Mouse (Mus musculus) MEL (cell line): ENCODE measurements at regions not wholly inside any gene's neighbourhood (a gene's known extent, or its start where the extent isn't known, plus 50 kb on each side); places are given as distances from the start of the nearest gene placed in this dataset.

Source experiments
- DNase-seq: peaks from one replicate; pipeline ENCODE4 v3.0.0; 2011; ENCODE audit warnings: low read depth, low spot score
- H3K27ac ChIP-seq: 2 replicates; pipeline ENCODE4 v1.5.1; 2012; ENCODE audit warnings: low read depth, mild to moderate bottlenecking, control low read depth, low read length, moderate library complexity; ENCODE audit not compliant: control insufficient read depth
- H3K27me3 ChIP-seq, 2 experiments: fragments of 150-350 bp in 1 of 2; sonication (generic) in 1 of 2; 2 replicates each; pipeline ENCODE4 v1.6.1; 2012; ENCODE audit warnings: low read length in 2 of 2, mild to moderate bottlenecking in 2 of 2, improper control_type of control experiment in 1 of 2, moderate library complexity in 1 of 2; ENCODE audit not compliant: insufficient read depth in 2 of 2, control insufficient read depth in 1 of 2
- H3K36me3 ChIP-seq, 2 experiments: 2 replicates each; pipeline ENCODE4 v1.6.1; 2012 to 2014; ENCODE audit warnings: low read length in 2 of 2, improper control_type of control experiment in 1 of 2, inconsistent platforms in 1 of 2, mild to moderate bottlenecking in 1 of 2; ENCODE audit not compliant: insufficient read depth in 2 of 2, control insufficient read depth in 1 of 2
- H3K4me1 ChIP-seq, 2 experiments: fragments of 150-350 bp in 1 of 2; sonication (generic) in 1 of 2; 2 replicates each; pipeline ENCODE4 v1.6.1; 2012; ENCODE audit warnings: low read length in 2 of 2, improper control_type of control experiment in 1 of 2, mild to moderate bottlenecking in 1 of 2; ENCODE audit not compliant: insufficient read depth in 2 of 2, control insufficient read depth in 1 of 2
- H3K4me3 ChIP-seq, 2 experiments: fragments of 150-350 bp in 1 of 2; sonication (generic) in 1 of 2; 2 replicates each; pipeline ENCODE4 v1.5.1; 2012; ENCODE audit warnings: low read depth in 2 of 2, low read length in 2 of 2, mild to moderate bottlenecking in 2 of 2, moderate library complexity in 2 of 2, control low read depth in 1 of 2, improper control_type of control experiment in 1 of 2; ENCODE audit not compliant: control insufficient read depth in 1 of 2, insufficient read depth in 1 of 2
- H3K79me2 ChIP-seq: 2 replicates; pipeline ENCODE4 v1.6.1; 2012; ENCODE audit warnings: mild to moderate bottlenecking, low read length, moderate library complexity; ENCODE audit not compliant: control insufficient read depth, poor library complexity, insufficient read depth
- H3K9ac ChIP-seq: 2 replicates; pipeline ENCODE4 v1.6.1; 2012; ENCODE audit warnings: low read depth, mild to moderate bottlenecking, control low read depth, low read length, moderate library complexity; ENCODE audit not compliant: control insufficient read depth, poor library complexity, severe bottlenecking
- H3K9me3 ChIP-seq: fragments of 150-350 bp; sonication (generic); replicated peaks from 2 replicates; pipeline ENCODE4 v1.6.1; 2012; ENCODE audit warnings: mild to moderate bottlenecking, low read length, improper control_type of control experiment, moderate library complexity; ENCODE audit not compliant: insufficient read depth
- CHD1 ChIP-seq: IDR thresholded peaks from 2 replicates; pipeline ENCODE4 v1.6.1; 2012; ENCODE audit warnings: low read depth, mild to moderate bottlenecking, inconsistent platforms, low read length, improper control_type of control experiment
- CHD2 ChIP-seq: IDR thresholded peaks from 2 replicates; pipeline ENCODE4 v1.6.1; 2011; ENCODE audit warnings: low read length, improper control_type of control experiment
- CTCF ChIP-seq, 3 experiments: IDR thresholded peaks in 2 of 3; conservative IDR thresholded peaks in 1 of 3; 2 replicates each; pipeline ENCODE4 v1.5.1; 2011 to 2012; ENCODE audit warnings: low read length in 3 of 3, low read depth in 2 of 3, mild to moderate bottlenecking in 2 of 3, improper control_type of control experiment in 1 of 3, inconsistent platforms in 1 of 3, mixed read lengths in 1 of 3, moderate library complexity in 1 of 3; ENCODE audit not compliant: control insufficient read depth in 1 of 3, insufficient read depth in 1 of 3, poor library complexity in 1 of 3, severe bottlenecking in 1 of 3
- E2F4 ChIP-seq: IDR thresholded peaks from 2 replicates; pipeline ENCODE4 v1.6.1; 2011; ENCODE audit warnings: low read depth, low read length, improper control_type of control experiment, borderline replicate concordance
- EP300 ChIP-seq, 2 experiments: IDR thresholded peaks; 2 replicates each; pipeline ENCODE4 v1.6.1; 2011; ENCODE audit warnings: improper control_type of control experiment in 2 of 2, low read length in 2 of 2, low read depth in 1 of 2, mild to moderate bottlenecking in 1 of 2
- ETS1 ChIP-seq: IDR thresholded peaks from 2 replicates; pipeline ENCODE4 v1.6.1; 2012; ENCODE audit warnings: low read depth, mild to moderate bottlenecking, inconsistent platforms, low read length, improper control_type of control experiment, moderate library complexity
- GABPA ChIP-seq: IDR thresholded peaks from 2 replicates; pipeline ENCODE4 v1.6.1; 2012; ENCODE audit warnings: low read depth, mild to moderate bottlenecking, inconsistent platforms, low read length, improper control_type of control experiment, moderate library complexity
- GATA1 ChIP-seq: IDR thresholded peaks from 2 replicates; pipeline ENCODE4 v1.6.1; 2011; ENCODE audit warnings: low read depth, low read length, improper control_type of control experiment
- HCFC1 ChIP-seq: IDR thresholded peaks from 2 replicates; pipeline ENCODE4 v1.6.1; 2012; ENCODE audit warnings: low read depth, mild to moderate bottlenecking, inconsistent platforms, low read length, improper control_type of control experiment, moderate library complexity
- JUND ChIP-seq: IDR thresholded peaks from 2 replicates; pipeline ENCODE4 v1.6.1; 2011; ENCODE audit warnings: low read depth, mild to moderate bottlenecking, improper control_type of control experiment, low read length
- MAFK ChIP-seq: IDR thresholded peaks from 2 replicates; pipeline ENCODE4 v1.6.1; 2011; ENCODE audit warnings: low read depth, mild to moderate bottlenecking, low read length, improper control_type of control experiment, borderline replicate concordance
- MYC ChIP-seq: IDR thresholded peaks from 2 replicates; pipeline ENCODE4 v1.6.1; 2011; ENCODE audit warnings: low read depth, mild to moderate bottlenecking, low read length, improper control_type of control experiment, moderate library complexity
- NRF1 ChIP-seq: IDR thresholded peaks from 2 replicates; pipeline ENCODE4 v1.6.1; 2014; ENCODE audit warnings: low read depth, mild to moderate bottlenecking, inconsistent platforms, low read length, improper control_type of control experiment, moderate library complexity; ENCODE audit not compliant: poor library complexity, insufficient read depth, severe bottlenecking
- POLR2A ChIP-seq, 2 experiments: IDR thresholded peaks; 2 replicates each; pipeline ENCODE4 v1.6.1; 2011 to 2012; ENCODE audit warnings: low read length in 2 of 2, mild to moderate bottlenecking in 2 of 2, control low read depth in 1 of 2, improper control_type of control experiment in 1 of 2, low read depth in 1 of 2, moderate library complexity in 1 of 2; ENCODE audit not compliant: control insufficient read depth in 1 of 2, insufficient read depth in 1 of 2, poor library complexity in 1 of 2
- POLR2AphosphoS5 ChIP-seq: IDR thresholded peaks from 2 replicates; pipeline ENCODE4 v1.6.1; 2012; ENCODE audit warnings: low read depth, borderline replicate concordance, mild to moderate bottlenecking, inconsistent platforms, low read length, moderate library complexity, mixed read lengths
- SIN3A ChIP-seq: IDR thresholded peaks from 2 replicates; pipeline ENCODE4 v1.6.1; 2012; ENCODE audit warnings: low read length, improper control_type of control experiment, inconsistent platforms
- SMC3 ChIP-seq: IDR thresholded peaks from 2 replicates; pipeline ENCODE4 v1.6.1; 2011; ENCODE audit warnings: low read depth, low read length, improper control_type of control experiment
- TAL1 ChIP-seq: IDR thresholded peaks from 2 replicates; pipeline ENCODE4 v1.6.1; 2012; ENCODE audit warnings: mild to moderate bottlenecking, inconsistent platforms, low read length, moderate library complexity, mixed read lengths
- TCF12 ChIP-seq: IDR thresholded peaks from 2 replicates; pipeline ENCODE4 v1.6.1; 2014; ENCODE audit warnings: low read depth, mild to moderate bottlenecking, inconsistent platforms, low read length, improper control_type of control experiment, moderate library complexity
- UBTF ChIP-seq: IDR thresholded peaks from 2 replicates; pipeline ENCODE4 v1.6.1; 2012; ENCODE audit warnings: low read depth, mild to moderate bottlenecking, inconsistent platforms, low read length, improper control_type of control experiment, moderate library complexity, borderline replicate concordance; ENCODE audit not compliant: insufficient read depth
- ZNF384 ChIP-seq: IDR thresholded peaks from 2 replicates; pipeline ENCODE4 v1.6.1; 2012; ENCODE audit warnings: low read depth, mild to moderate bottlenecking, inconsistent platforms, low read length, improper control_type of control experiment

- no peak for TF ChIP-seq SMC3
- DNase-seq = no peak
- H3K27ac ChIP-seq = no peak overlapping the region
- H3K79me2 ChIP-seq = no peaks in the 10 kb centered on the region
- H3K4me1 ChIP-seq = no peaks in the 10 kb centered on the region
- H3K36me3 ChIP-seq = no peaks in the 10 kb centered on the region
- no peak overlapping the region for H3K4me3 ChIP-seq
- H3K9ac ChIP-seq = no peak overlapping the region
- H3K27me3 ChIP-seq = no peaks in the 10 kb centered on the region
- no peaks in the 10 kb centered on the region for H3K9me3 ChIP-seq
Measured at GRCm38 (mm10) chr19:14892390-14892758, 294.5 kb upstream of the Tle4 start.

- no peaks in the 10 kb centered on the region for H3K79me2 ChIP-seq
- no peaks in the 10 kb centered on the region for H3K27me3 ChIP-seq
- no peak for DNase-seq
- no peak for TF ChIP-seq TAL1
- TF ChIP-seq SMC3 = no peak
- no peak for TF ChIP-seq GATA1
- TF ChIP-seq CTCF (IDR thresholded peaks at IDR 0.05 in 2 of 3, conservative IDR thresholded peaks at IDR 0.05 in 1 of 3; ENCODE audit: control insufficient read depth in 1 of 3, insufficient read depth in 1 of 3, low read depth in 2 of 3, low read length in 3 of 3, poor library complexity in 1 of 3, severe bottlenecking in 1 of 3) = no peak
- no peak for TF ChIP-seq POLR2A (IDR thresholded peaks at IDR 0.05; ENCODE audit: control insufficient read depth in 1 of 2, insufficient read depth in 1 of 2, low read depth in 1 of 2, low read length in 2 of 2, poor library complexity in 1 of 2)
- no peak for TF ChIP-seq ZNF384
- TF ChIP-seq E2F4 = no peak
- TF ChIP-seq GABPA = no peak
- TF ChIP-seq NRF1 = no peak
- TF ChIP-seq JUND = no peak
- no peak overlapping the region for H3K9ac ChIP-seq
- H3K27ac ChIP-seq = no peak overlapping the region
- no peak overlapping the region for H3K4me3 ChIP-seq
- H3K9me3 ChIP-seq = no peaks in the 10 kb centered on the region
- H3K4me1 ChIP-seq = no peaks in the 10 kb centered on the region
- no peaks in the 10 kb centered on the region for H3K36me3 ChIP-seq
Measured at GRCm38 (mm10) chr19:14891689-14892389, 294.0 kb upstream of the Tle4 start.

GRCm38 (mm10) chr19:14891090-14891428 is 293.2 kb upstream of the Tle4 start:
- no peaks in the 10 kb centered on the region for H3K79me2 ChIP-seq
- no peak for DNase-seq
- H3K4me1 ChIP-seq = no peaks in the 10 kb centered on the region
- H3K27ac ChIP-seq = no peak overlapping the region
- no peak overlapping the region for H3K4me3 ChIP-seq
- no peak overlapping the region for H3K9ac ChIP-seq
- H3K36me3 ChIP-seq = no peaks in the 10 kb centered on the region
- no peak for TF ChIP-seq UBTF
- TF ChIP-seq EP300 (IDR thresholded peaks at IDR 0.05; ENCODE audit: low read depth in 1 of 2, low read length in 2 of 2) = no peak
- TF ChIP-seq ZNF384 = no peak
- no peak for TF ChIP-seq SIN3A
- TF ChIP-seq TCF12 = no peak
- no peak for TF ChIP-seq POLR2AphosphoS5
- TF ChIP-seq ETS1 = no peak
- TF ChIP-seq MYC = no peak
- no peak for TF ChIP-seq HCFC1
- TF ChIP-seq E2F4 = no peak
- TF ChIP-seq CHD2 = no peak
- no peak for TF ChIP-seq CHD1
- no peak for TF ChIP-seq MAFK
- TF ChIP-seq, all 39 proteins: peak for 0
- H3K27me3 ChIP-seq = no peaks in the 10 kb centered on the region
- no peaks in the 10 kb centered on the region for H3K9me3 ChIP-seq
